Mouse (Mus musculus) gastrocnemius, postnatal 14 days (tissue): ENCODE measurements around the gene Foxn1. TPM values are rescaled to one million over a fixed set of nuclear protein-coding genes. Genes with fewer than 3 reads are reported as not detected.

Experiments
- DNase-seq: peaks from one replicate; pipeline ENCODE4 v3.0.0; 2021; ENCODE audit warnings: mixed read lengths
- intact Hi-C: fragments of 180-260 bp; cut with DNase I; formaldehyde crosslinking; loops from one replicate; pipeline ENCODE4 v1.15.1; 2025; ENCODE audit warnings: low total_unique reads
- total RNA-seq, 2 experiments: library from RNA; stranded (reverse); gene quantifications; 2 replicates each; pipeline ENCODE4 v1.2.3; 2021

Gene Foxn1
- total RNA-seq, 2 experiments from 2014 or later = not detected

DNA sequence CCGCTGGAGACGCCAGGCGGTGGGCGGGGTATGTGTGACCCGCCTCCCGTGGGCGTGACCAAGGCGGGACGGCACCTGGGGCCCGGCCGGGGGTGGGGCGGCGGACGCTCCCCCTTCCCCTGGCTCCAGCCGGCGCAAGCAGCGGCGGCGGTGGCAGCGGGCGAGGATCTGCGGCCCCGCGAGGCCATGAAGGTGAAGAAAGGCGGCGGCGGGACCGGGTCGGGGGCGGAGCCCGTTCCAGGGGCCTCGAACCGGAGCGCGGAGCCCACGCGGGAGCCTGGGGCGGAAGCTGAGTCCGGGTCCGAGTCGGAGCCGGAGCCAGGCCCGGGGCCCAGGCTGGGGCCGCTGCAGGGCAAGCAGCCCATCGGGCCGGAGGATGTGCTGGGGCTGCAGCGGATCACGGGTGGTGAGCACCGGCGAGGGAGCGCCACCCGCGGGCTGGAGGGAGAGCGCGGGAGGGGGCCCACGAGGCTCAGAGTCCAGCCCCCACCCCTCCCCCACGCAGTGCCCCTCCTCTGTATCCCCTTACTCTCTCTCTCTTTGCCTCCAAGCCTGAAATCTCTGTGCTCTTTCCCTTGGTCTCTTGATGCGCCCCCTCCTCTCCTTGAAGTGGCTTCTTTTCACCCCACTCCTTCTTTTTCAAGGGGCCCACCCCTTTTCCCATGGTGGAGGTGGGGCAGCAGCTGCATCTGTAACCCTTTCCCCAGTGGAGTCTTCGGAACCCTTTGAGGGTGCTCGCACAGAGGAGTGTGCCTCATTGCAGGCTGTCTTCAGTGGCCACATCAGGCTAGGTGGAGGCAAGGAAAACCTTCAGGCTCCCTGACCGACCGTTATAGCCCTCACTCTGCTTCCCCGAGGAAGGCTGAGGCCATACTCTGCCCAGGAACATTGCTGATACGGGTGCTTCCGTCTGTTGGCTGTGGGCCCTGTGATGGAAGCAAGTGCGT is 42.7 kb downstream of the Foxn1 start, which contains the start of gene Unc119:
Gene Unc119 (plus strand): TSS at position 102 of the 947 bp plus-strand sequence.
- intact Hi-C loops = no loop called here
- DNase-seq = peak; percentile 74

DNA sequence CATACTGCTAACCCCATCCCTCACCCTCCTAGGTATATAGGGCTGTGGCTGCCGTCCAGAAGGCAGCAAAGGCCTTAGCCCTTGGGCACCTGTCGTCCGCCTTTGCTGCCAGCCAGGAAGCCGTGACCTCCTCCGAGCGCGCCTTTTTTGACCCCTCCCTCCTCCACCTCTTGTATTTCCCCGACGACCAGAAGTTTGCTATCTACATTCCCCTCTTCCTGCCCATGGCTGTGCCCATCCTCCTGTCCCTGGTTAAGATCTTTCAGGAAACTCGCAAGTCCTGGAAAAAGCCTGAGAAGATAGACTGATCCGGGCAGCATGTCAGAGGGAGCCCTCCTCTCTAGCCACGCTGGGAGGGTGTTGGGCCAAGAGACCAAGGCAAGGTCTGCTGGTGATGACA is 44.7 kb downstream of the Foxn1 start:
- intact Hi-C loops = no loop called here
- no peak for DNase-seq

- DNase-seq = no peak
- intact Hi-C loops = no loop called here
These were observed 49.3 kb downstream of the Foxn1 start for GRCm38 (mm10) chr11:78337040-78337439.

DNA sequence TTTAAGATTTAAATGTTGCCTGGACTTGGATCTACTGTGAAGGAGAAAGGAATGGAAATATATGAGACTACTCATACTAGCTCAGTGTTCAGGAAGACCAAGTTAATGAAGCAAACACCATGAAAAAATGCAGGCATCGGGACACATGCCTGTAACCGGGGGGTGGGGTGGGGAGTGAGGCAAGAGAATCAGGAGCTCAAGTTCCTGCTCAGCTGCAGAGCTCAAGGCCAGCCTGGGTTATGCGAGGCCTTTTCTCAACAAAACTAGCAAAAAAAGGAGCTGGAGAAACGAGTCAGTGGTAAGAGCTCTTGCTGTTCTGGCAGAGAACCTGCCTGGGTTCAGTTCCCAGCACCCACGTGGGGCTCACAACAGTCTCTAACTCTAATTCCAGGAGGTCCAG is 52.4 kb downstream of the Foxn1 start:
- intact Hi-C loops = no loop called here
- DNase-seq = no peak

- intact Hi-C loops = no loop called here
- no peak for DNase-seq
These were observed 53.7 kb downstream of the Foxn1 start for GRCm38 (mm10) chr11:78332676-78333075.

DNA sequence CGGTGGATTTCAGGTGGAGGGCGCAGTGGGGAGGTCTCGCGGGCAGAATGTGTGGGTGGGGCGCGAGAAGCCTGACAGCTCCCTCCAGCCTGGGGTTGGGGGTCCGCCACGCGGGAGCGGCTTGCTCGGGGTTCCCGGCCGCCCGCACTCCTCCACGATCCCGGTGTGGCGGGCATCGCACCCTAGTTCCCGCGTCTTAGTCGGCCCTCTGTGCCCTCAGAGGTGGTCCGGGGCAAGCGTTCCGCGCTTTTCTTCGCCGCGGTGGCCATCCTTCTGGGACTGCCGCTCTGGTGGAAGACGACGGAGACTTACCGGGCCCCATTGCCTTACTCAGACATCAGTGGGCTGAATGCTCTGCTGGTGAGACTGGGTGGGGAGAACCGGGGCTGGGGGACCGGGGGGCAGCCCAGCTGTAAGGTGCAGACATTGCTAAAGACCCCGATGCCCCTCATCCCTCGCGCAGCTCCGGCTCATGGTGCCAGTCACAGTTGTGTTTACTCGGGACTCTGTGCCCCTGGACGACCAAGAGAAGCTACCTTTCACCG is 57.8 kb downstream of the Foxn1 start:
- no peak for DNase-seq
- intact Hi-C loops = no loop called here

GRCm38 (mm10) chr11:78327634-78328511 is 58.5 kb downstream of the Foxn1 start, which contains the start of gene Pigs:
TSS of gene Pigs (plus strand) at chr11:78328415.
- peak; percentile 98 for DNase-seq
- intact Hi-C loops = no loop called here

- DNase-seq = no peak
- intact Hi-C loops = no loop called here
These were observed 59.1 kb downstream of the Foxn1 start for GRCm38 (mm10) chr11:78327215-78327614.

DNA sequence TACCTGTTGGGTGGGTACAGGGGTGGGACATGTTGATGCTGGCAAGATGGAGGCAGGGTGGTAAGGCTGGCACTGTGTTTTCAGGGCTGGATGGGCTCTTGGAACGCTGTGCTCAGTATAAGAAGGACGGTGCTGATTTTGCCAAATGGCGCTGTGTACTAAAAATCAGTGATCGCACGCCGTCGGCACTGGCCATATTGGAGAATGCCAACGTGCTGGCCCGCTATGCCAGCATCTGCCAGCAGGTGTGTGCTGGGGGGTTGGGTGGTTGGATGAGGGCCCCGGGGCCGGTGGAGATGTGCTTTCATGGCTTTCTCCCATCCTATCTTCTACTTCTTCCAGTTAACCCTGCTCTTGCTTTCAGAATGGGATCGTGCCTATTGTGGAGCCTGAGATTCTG is 61.4 kb downstream of the Foxn1 start:
- DNase-seq = no peak
- intact Hi-C loops = no loop called here

DNA sequence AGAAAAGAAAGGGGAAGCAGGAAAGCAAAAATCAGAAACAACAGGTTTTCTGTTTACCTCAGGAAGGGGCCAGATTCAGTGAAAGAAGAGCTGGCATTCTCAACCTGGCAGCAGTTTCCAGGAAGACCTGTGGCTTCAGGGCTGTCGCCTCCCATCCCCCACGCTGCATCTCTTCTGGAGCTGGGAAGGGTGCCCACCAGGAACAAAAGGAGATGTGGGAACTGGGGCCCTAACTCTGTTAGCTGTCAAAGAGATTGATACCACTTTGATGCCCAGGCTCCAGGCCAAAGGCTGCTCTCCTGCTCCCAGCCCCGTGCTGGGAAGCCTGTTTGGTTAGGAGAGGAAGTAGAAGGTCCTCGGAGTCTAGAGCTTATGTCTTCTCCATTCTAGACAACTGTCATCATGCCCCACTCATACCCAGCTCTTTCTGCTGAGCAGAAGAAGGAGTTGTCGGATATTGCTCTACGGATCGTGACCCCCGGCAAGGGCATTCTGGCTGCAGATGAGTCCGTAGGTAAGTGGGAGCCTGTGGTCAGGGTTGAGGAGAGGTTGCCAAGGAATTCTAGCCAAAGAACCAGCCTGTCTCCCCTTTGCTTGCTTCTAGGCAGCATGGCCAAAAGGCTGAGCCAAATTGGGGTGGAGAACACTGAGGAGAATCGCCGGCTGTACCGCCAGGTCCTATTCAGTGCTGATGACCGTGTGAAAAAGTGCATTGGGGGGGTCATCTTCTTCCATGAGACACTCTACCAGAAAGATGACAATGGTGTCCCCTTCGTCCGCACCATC is 62.2 kb downstream of the Foxn1 start:
- intact Hi-C loops = no loop called here
- no peak for DNase-seq

DNA sequence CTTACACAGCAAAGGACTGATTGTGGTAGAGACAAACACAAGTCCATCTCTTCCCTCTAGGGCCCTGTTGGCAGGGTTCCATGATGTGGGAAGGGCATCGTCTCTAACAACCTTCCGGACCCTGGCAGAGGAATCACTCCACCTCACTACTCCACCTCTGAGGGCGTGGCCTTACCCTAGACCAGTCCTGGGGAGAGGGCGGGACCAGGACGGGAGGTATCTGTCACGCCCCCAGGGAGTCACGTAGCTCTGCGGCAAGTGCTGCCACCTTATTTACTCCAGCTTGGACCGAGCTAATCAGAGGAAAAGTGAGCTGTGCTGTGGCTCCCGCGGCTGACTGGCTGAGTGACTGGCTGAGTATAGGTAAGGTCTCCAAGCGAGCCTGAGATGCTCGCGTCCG is 63.5 kb downstream of the Foxn1 start, which contains the start of gene Aldoc:
Gene Aldoc (plus strand): TSS at position 109 of the 400 bp plus-strand sequence.
- peak; percentile 63 for DNase-seq
- intact Hi-C loops = no loop called here

- DNase-seq = no peak
- intact Hi-C loops = no loop called here
These were observed 64.1 kb downstream of the Foxn1 start for GRCm38 (mm10) chr11:78322076-78322831.

GRCm38 (mm10) chr11:78318411-78318810 is 67.9 kb downstream of the Foxn1 start:
- intact Hi-C loops = no loop called here

DNA sequence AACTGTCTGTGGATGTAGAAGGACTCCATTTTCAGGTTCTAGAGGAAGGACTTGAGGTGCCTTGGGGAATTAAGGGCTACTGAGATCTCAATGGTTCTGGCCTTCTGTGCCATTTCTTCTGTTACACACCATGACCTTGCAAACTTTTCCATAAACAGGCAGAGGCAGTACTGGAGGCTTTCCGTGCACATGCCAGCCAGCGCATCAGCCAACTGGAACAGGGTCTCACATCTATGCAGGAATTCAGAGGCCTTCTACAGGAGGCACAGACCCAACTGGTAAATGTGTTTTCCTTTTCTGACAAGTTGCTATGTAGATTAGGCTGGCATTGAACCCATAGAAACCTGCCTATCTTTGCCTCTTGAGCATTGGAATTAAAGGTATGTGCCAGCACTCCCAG is 72.7 kb downstream of the Foxn1 start:
- no peak for DNase-seq

More at GRCm38 (mm10) chr11:78318411-78318810, 67.9 kb downstream of the Foxn1 start:
- DNase-seq = no peak

GRCm38 (mm10) chr11:78310861-78311511 is 75.4 kb downstream of the Foxn1 start:
- intact Hi-C loops = no loop called here

More for the DNA sequence above, 72.7 kb downstream of the Foxn1 start:
- intact Hi-C loops = no loop called here

More at GRCm38 (mm10) chr11:78310861-78311511, 75.4 kb downstream of the Foxn1 start:
- no peak for DNase-seq
